Mouse (Mus musculus) adrenal gland, postnatal 36 days (tissue): ENCODE measurements around the gene Pcbp3. TPM values are rescaled to one million over a fixed set of nuclear protein-coding genes. Genes with fewer than 3 reads are reported as not detected.
A peak's percentile ranks its signal among the peaks of the same experiment; 100 is the strongest.

ENCODE experiments used
- DNase-seq, 2 experiments: peaks; one replicate each; pipeline ENCODE4 v3.0.0; 2021; ENCODE audit warnings: mixed read lengths in 1 of 2
- total RNA-seq, 2 experiments: library from RNA; stranded (reverse); gene quantifications; 2 replicates each; pipeline ENCODE4 v1.2.3; 2021

Gene Pcbp3
- total RNA-seq, 2 experiments from 2014 or later: 22.9 to 32.9 TPM

DNA sequence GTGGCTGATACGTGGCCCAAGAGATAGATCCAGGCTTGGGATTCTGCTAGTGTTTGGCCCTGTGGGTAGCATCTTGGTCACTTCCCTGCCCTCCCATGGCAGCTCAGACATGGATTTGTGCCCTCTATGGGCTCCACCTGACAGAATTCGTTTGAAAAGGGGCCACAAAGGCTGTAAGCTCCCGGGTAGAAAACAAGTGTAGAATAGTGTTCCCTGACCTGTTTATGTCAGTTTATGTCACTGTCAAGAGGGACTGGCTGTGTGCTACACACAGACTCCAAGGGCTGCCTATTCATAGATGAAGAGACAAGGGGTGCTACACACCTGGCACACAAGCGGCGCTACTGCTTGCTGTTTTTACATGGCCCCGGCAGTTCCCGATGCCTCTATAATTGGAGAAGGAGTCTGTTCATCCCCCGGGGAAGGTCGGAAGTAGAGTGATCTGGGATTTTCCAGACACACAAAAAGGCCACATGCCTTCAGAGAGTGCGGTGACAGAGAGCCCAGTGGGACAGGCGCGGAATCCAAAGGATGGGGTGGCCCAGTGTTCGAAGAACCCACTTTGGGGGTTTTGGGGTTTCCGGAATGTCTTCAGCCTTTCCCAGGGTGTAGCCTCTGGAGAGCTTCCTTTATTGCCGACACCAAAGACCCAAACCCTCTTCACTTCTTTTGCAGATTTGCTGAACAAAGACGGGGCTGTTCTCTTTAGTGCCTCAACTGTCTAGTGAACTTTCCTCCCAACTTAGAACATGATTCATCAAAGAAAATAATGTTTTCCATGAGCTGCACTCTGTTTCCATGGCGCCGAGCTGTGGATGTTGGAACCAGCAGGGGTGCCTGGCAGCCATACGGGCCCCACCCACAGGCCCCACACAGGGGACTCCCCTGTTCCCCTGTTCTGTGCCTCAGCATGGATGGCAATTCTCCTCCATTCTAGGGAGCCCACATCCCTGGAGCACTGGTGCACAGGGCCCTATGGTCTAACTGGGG, 231.8 kb downstream of the Pcbp3 start:
- DNase-seq: peak in 1 of 2 experiments; percentile 32

DNA sequence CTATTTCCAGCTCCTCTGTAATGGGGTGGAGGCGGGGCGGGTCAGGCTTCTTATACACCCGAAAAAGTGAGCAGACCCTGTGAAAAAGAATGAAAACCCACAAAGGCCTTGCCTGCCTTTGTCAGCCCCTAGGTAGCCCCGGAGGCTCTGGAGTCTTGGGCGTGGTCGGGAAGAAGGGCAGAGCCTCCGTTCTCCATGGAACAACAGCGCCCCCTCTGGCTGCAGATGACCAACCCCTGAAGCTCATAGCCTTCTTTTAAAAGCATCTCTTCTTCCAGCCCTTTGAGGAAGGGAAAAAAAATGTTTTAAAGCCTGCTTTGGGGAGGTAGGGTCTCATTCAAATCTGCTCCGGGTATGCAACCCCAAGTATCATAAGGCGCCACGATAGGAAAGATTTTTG, 233.3 kb downstream of the Pcbp3 start:
- peak; percentile 83 to 88 for DNase-seq

DNA sequence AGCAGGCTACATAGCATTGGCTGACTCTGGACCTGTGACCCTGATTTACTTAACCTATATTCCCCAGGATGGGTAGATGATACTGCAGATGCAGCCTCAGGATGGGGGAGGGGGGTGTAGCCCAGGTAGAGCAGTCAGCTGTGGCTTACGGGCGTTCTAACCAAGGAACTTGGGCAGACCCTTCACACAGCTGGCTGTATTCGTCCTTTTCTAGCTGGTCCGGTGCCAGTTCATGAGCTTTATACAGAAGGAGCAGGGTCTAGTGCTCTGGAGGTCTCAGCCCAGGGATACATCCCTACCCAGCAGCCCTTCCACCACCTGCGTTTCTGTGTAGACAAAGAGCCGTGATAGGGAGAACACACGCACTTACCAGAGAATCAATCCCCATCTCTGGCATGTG, 234.4 kb downstream of the Pcbp3 start:
- no peak for DNase-seq

DNA sequence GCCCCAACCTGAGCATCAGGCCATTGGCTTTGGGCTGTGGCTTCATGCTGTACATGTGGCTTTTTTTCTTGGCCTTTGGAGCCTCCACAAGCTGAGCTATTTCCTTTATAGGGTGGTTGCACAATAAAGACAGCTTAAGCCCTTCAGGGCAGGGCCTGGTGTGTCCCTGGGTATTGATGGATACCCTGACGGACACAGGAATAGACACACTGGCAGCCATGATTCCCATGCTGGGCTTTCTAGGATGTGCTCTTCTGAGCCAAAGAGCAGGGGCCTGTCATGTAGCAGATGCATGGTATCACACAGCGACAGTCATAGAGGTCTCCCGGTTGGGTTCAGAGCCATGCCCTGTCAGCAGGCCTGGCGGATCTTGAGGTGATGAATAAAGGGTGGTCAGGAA, 234.8 kb downstream of the Pcbp3 start:
- no peak for DNase-seq

DNA sequence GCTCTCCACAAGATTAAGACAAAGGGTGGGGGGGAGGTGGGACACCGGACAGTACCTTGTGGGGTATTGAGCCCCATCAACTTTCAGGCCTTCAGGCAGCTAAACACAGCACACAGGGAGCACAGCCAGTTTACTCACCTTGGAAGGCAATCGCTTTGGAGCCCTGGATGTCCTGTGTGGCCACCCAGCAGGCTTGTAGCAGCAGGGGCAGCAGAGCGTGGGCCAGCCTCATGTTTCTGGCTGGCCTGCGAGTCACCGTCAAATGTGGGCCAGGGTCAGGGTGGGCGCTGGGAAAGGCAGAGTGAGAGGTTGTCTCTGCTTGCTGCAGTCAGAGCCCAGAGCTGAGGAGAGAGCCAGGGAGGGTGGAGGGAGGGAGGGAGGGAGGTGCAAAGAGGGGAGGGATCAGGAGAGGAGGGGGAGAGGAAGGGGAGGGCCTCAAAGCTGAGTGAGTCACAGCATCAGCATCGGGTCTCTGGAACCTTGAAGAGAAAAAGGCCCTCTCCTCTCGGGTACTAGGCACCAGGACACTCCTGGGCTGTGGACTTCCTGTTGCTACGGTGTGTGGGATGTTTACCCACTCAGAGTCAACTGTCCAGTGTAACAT, 235.9 kb downstream of the Pcbp3 start, which contains the start of gene Col6a1:
Col6a1 (minus strand) TSS at position 487 of the 604 bp plus-strand sequence.
- DNase-seq: peak; percentile 66 to 78

DNA sequence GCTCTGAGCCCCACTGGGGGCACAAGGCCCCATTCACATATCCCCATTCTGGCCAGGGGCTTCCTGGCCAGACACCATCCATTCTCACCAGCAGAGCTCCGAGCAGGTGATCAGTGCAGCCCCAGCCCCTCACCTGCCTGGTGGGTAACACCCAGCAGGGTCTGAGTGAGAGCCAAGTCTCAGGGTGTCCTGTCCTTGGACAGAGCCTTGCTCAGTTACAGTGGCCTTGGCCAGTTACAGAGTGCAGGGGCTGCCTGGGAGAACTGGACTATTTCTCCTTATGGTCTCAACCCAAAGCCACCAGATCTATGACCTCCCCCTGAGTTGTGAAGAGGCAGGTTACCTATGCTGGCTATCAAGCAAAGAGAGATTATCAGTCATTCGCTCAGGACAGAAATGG, 236.6 kb downstream of the Pcbp3 start:
- DNase-seq: peak; percentile 54 to 69

DNA sequence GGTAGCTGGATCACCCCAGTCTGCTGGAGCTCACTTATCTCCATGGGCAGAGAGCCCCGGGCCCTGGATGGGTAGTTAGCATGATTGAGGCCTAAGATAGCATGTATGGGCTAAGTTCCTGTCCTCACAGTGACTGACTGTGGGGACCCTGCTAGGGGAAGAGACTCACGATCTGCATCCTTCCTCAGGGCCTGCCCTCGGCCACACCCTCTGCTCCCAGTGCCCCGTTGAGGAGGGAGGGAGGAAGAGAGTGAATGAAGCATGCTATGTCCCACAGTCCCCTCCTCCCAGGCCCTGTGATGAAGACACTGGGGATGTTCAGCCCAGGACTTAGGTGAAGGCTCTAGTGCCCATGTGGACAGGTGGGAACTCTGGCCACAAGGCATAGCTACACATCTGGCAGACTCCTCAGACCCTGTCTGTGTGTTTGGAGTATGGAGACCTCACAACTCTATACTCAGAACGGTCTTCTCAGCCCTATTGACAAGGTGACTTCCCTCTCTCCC, 237.4 kb downstream of the Pcbp3 start:
- DNase-seq: no peak

DNA sequence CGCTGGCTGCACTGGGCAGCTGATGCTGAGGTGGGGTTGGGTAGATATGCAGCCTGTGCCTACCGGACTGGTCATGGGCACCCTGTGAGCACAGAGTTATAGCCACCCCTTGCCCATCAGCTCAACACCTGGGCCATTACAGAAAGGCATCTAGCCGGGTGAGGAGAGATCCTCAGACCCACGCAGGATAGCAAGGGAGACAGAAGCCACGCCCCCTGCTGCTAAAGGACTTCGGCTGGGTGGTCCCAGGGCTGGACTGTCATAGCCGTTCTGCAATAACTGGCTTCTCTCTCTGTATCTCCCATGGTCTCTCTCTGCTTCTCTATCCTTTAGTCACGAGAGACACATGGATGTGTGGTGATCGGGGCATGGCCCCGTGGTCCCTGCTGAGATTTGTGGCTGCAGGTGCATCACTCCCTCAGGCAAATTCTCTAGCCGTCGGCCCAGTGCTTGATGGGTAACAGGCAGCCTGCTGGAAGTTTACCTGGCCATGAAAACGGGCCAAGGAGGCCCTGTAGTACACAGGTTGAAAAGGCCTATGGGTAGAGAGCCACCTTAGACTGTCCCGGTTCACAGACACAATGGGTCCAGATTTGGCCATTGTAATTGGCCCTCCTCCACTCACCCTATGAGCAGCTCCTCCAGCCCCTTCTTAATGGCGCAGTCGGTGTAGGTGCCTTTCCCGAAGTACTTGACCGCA, 238.8 kb downstream of the Pcbp3 start:
- DNase-seq: no peak

DNA sequence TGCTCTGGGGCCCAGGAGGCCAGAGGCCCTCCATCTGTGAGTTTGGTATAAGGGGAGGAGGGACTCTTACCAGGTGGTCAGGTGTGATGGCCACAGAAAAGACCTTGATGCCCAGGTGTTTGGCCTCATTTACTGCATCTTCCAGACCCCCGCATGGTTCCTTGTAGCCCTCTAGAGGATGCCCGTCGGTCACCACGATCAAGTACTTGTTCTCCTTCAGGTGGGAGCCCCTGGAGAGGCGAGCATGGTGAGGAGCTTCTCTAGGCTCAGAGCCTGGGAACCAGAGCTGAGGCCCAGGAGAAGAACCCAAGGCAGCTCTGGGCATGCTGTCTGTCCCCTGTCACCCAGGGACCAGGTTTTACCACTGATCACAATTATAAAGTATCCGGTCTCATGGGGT, 239.9 kb downstream of the Pcbp3 start:
- DNase-seq: no peak

DNA sequence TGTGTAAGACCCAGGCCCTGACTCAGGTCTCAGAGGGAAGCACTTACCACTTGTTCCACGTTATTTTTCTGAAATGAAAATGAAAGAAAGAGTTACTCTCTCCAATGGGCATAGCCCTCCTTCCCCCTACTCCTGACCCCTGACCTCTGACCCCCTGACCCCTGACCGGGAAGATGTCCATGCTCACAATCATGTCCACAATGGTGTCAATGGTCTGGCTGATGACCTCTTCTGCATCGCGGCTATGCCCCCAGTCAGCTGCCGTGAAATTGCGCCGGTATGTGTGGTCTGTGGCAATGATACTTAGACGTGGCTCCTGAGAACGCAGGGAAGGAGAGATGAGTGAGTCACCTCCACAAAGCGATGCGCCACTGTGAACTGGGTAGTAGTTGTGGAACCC, 240.5 kb downstream of the Pcbp3 start:
- DNase-seq: no peak

DNA sequence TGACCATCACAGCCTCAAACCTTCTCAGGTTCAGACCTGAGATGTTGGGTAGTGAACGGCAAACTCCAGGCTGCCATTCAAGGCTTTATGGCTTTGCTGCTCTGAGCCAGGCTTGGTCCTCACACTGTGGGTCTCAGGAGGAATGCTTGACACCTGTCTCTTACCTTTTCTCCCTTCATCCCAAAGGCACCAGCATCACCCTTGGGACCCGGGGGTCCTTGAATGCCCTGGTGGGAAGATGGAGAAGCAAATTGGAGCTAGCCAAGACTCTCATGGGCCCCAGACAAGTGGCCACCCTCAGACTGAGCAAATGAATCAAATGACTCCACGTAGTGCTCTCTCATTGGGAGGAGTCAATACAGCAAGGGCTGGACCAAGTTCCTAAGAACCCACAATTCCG, 244.1 kb downstream of the Pcbp3 start:
- DNase-seq: no peak

DNA sequence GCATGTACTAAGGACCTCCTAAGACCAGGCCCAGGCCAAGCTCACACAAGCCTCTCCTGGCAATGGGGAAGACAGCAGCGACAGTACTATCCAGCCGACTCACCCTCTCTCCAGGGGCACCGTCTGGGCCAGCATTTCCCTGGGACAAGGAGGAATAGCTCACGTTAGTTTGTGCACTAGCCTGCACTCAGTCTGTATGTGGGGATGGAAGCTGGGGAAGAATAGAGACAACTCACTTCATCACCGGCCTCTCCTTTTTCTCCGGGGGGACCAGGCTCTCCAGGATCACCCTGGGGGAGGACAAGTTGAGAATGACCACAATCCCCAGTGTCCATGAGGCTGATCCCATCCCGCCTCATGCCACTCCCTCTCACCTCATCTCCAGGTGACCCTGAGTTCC, 244.7 kb downstream of the Pcbp3 start:
- DNase-seq: no peak

DNA sequence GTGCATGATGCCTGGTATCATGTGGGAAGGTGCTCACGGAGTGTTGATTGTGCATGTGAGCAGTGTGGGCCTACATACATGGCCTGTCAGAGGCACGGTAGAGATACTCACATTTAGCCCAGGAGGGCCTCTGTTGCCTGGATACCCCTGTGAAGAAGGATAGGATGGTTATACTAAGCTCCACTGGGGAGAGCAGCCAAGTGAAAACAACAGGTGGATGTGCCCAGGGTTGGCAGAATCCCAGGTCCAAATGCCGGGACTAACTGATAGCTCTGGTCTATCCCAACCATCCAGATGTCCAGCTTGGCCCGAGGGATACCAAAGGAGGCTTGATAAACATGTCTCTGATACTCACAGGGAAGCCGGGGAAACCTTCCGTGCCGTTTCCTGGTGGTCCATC, 247.4 kb downstream of the Pcbp3 start:
- no peak for DNase-seq

DNA sequence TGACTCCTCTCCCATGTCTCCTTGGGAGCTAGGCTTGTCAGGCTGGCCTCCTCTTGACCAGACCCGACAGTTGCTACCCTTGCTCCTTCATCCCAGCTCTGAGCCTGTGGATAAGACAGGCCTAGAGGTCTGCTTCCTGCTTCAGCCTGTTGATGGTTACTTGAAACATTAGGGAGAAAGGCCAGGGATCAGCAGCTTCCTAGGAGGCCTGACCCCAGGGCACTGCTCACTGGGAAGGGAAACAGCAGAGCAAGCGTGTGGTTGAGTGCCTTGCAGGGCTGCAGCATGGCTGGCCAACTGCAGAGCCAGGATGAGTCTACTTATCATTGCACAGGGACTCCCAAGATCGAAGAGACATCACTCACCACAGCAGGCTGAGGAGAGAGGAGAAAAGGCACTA, 249.2 kb downstream of the Pcbp3 start:
- DNase-seq: no peak

Other genes with a start within 250 kb of the Pcbp3 start
- gene Col6a1, start 235.7 kb downstream of the Pcbp3 start, total RNA-seq: 100 to 1,000 TPM; 295 to 316 TPM
- 10 to 100 TPM; 19.3 to 25.1 TPM for gene Slc19a1, start 70.4 kb upstream of the Pcbp3 start, total RNA-seq
- gene Col18a1, start 204.7 kb upstream of the Pcbp3 start, total RNA-seq: 10 to 100 TPM; 22.9 to 44.0 TPM